Mouse (Mus musculus) layer of hippocampus, postnatal 10 days (tissue): Measurements from ENCODE around the gene Qars. TPM values are rescaled to one million over a fixed set of nuclear protein-coding genes. Genes with fewer than 3 reads are reported as not detected.

Experiments
- DNase-seq, 2 experiments: peaks; one replicate each; pipeline ENCODE4 v3.0.0; 2021; ENCODE audit warnings: low spot score in 2 of 2
- total RNA-seq, 2 experiments: library from RNA; stranded (reverse); gene quantifications; 2 replicates each; pipeline ENCODE4 v1.2.3; 2021

Qars gene
- total RNA-seq, 2 experiments from 2014 or later: 95.3 to 97.3 TPM

GRCm38 (mm10) chr9:108485301-108485875, 22.1 kb upstream of the Qars start:
- no peak for DNase-seq

GRCm38 (mm10) chr9:108486973-108487530, 20.5 kb upstream of the Qars start:
- DNase-seq: no peak

GRCm38 (mm10) chr9:108488403-108488802, 19.1 kb upstream of the Qars start:
- DNase-seq: no peak

GRCm38 (mm10) chr9:108489215-108489614, 18.3 kb upstream of the Qars start:
- DNase-seq: no peak

- DNase-seq: peak in 1 of 2 experiments; percentile 22
Measured at GRCm38 (mm10) chr9:108489702-108490558, 17.6 kb upstream of the Qars start.

- peak; percentile 91 to 93 for DNase-seq
Measured at GRCm38 (mm10) chr9:108490559-108491285, 16.8 kb upstream of the Qars start, which contains the start of gene Usp19. Usp19 (plus strand) TSS chr9:108490602.

- DNase-seq: no peak
Measured at GRCm38 (mm10) chr9:108491286-108491580, 16.3 kb upstream of the Qars start.

GRCm38 (mm10) chr9:108492043-108492750, 15.3 kb upstream of the Qars start:
- peak in 1 of 2 experiments; percentile 40 for DNase-seq

- no peak for DNase-seq
Measured at GRCm38 (mm10) chr9:108493246-108493645, 14.3 kb upstream of the Qars start.

GRCm38 (mm10) chr9:108494146-108494825, 13.2 kb upstream of the Qars start:
- no peak for DNase-seq

- no peak for DNase-seq
Measured at GRCm38 (mm10) chr9:108494905-108495304, 12.6 kb upstream of the Qars start.

GRCm38 (mm10) chr9:108499231-108499630, 8.3 kb upstream of the Qars start:
- no peak for DNase-seq

GRCm38 (mm10) chr9:108499943-108500342, 7.6 kb upstream of the Qars start:
- DNase-seq: no peak

GRCm38 (mm10) chr9:108506901-108507300, 605 bp upstream of the Qars start:
- no peak for DNase-seq

GRCm38 (mm10) chr9:108508776-108509175, 1.3 kb downstream of the Qars start:
- no peak for DNase-seq

GRCm38 (mm10) chr9:108516380-108517251, 9.1 kb downstream of the Qars start, which contains the start of gene Qrich1:
Qrich1 (plus strand) TSS chr9:108516806.
- peak; percentile 94 to 96 for DNase-seq

GRCm38 (mm10) chr9:108517253-108517930, 9.9 kb downstream of the Qars start:
- peak; percentile 86 to 90 for DNase-seq

- DNase-seq: no peak
Measured at GRCm38 (mm10) chr9:108517931-108518332, 10.4 kb downstream of the Qars start.

GRCm38 (mm10) chr9:108521604-108522003, 14.1 kb downstream of the Qars start:
- no peak for DNase-seq
